Mouse (Mus musculus): ENCODE measurements at regions not wholly inside any gene's neighbourhood (a gene's known extent, or its start where the extent isn't known, plus 50 kb on each side); places are given as distances from the start of the nearest gene placed in this dataset.

GRCm38 (mm10) chr4:153227680-153228420 lies 254.8 kb downstream of the Ajap1 start:
- no peak for DNase-seq (ENCODE audit: low read depth, low spot score)

- no peak for DNase-seq (ENCODE audit: low read depth, low spot score)
Observed at GRCm38 (mm10) chr4:153224618-153225177, 257.9 kb downstream of the Ajap1 start.

GRCm38 (mm10) chr4:153223019-153223418 lies 259.6 kb downstream of the Ajap1 start:
- no peak for DNase-seq (ENCODE audit: low read depth, low spot score)

- no peak for DNase-seq (ENCODE audit: low read depth, low spot score)
Observed at GRCm38 (mm10) chr4:153220485-153220884, 262.1 kb downstream of the Ajap1 start.

GRCm38 (mm10) chr4:153220074-153220473 lies 262.5 kb downstream of the Ajap1 start:
- DNase-seq (ENCODE audit: low read depth, low spot score), result no peak

- DNase-seq (ENCODE audit: low read depth, low spot score), result no peak
Observed at GRCm38 (mm10) chr4:153217541-153217980, 265.1 kb downstream of the Ajap1 start.

GRCm38 (mm10) chr4:153212095-153212494 lies 270.5 kb downstream of the Ajap1 start:
- no peak for DNase-seq (ENCODE audit: low read depth, low spot score)

- DNase-seq (ENCODE audit: low read depth, low spot score), result no peak
Observed at GRCm38 (mm10) chr4:153208822-153209221, 273.8 kb downstream of the Ajap1 start.

- DNase-seq (ENCODE audit: low read depth, low spot score), result no peak
Observed at GRCm38 (mm10) chr4:153208215-153208614, 274.4 kb downstream of the Ajap1 start.

- no peak for DNase-seq (ENCODE audit: low read depth, low spot score)
Observed at GRCm38 (mm10) chr4:153207578-153208102, 275.0 kb downstream of the Ajap1 start.

GRCm38 (mm10) chr4:153206789-153207457 lies 275.7 kb downstream of the Ajap1 start:
- DNase-seq (ENCODE audit: low read depth, low spot score), result no peak

GRCm38 (mm10) chr4:153204764-153205163 lies 277.8 kb downstream of the Ajap1 start:
- no peak for DNase-seq (ENCODE audit: low read depth, low spot score)

GRCm38 (mm10) chr4:153200799-153201770 lies 281.5 kb downstream of the Ajap1 start:
- no peak for DNase-seq (ENCODE audit: low read depth, low spot score)

GRCm38 (mm10) chr4:153189485-153189884 lies 293.1 kb downstream of the Ajap1 start:
- DNase-seq (ENCODE audit: low read depth, low spot score), result no peak

GRCm38 (mm10) chr4:153188504-153189031 lies 294.0 kb downstream of the Ajap1 start:
- DNase-seq (ENCODE audit: low read depth, low spot score), result no peak

- DNase-seq (ENCODE audit: low read depth, low spot score), result no peak
Observed at GRCm38 (mm10) chr4:153187959-153188503, 294.6 kb downstream of the Ajap1 start.

- no peak for DNase-seq (ENCODE audit: low read depth, low spot score)
Observed at GRCm38 (mm10) chr4:153177496-153177895, 305.1 kb downstream of the Ajap1 start.

GRCm38 (mm10) chr4:153175660-153176059 lies 307.0 kb downstream of the Ajap1 start:
- DNase-seq (ENCODE audit: low read depth, low spot score), result no peak

GRCm38 (mm10) chr4:153175077-153175476 lies 307.5 kb downstream of the Ajap1 start:
- no peak for DNase-seq (ENCODE audit: low read depth, low spot score)

GRCm38 (mm10) chr4:153169991-153170390 lies 312.6 kb downstream of the Ajap1 start:
- no peak for DNase-seq (ENCODE audit: low read depth, low spot score)

- no peak for DNase-seq (ENCODE audit: low read depth, low spot score)
Observed at GRCm38 (mm10) chr4:153164810-153165209, 317.8 kb downstream of the Ajap1 start.

All from A20 (cell line).